Mouse (Mus musculus) natural killer cell, adult 2 months (primary cell): ENCODE data around the gene Ubox5.
A peak's percentile ranks its signal among the peaks of the same experiment; 100 is the strongest.
"Not testable (repeated sequence)": the region's sequence is repeated elsewhere in the genome, so short reads cannot be mapped to it uniquely, and the experiment has no call there.

Source experiments
- DNase-seq, 2 experiments: peaks; one replicate each; pipeline ENCODE4 v3.0.0; 2022; ENCODE audit warnings: low spot score in 2 of 2

Gene Ubox5

DNA sequence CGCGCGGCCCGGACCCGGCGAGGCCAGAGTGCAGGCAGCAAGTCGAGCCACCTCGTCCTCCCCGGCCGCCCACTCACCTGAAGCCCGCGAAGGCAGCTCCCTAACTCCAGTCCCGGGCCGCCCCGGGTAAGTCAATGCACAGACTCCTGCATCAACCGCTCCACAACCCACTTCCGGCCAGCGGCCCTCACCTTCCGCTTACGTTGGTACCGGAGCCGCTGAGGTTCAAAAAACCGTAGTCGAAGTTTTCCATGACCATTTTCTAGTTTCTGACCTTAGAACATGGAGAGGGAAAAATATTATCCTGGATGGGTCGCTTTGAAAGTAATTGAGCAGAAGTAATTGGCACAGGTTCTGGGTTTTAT is at the start of gene Ubox5, which contains the start of gene Fastkd5:
Ubox5 (minus strand) TSS at position 200 of the 365 bp plus-strand sequence.
Fastkd5 (minus strand) TSS at position 189 of the 365 bp plus-strand sequence.
- DNase-seq = peak; percentile 81 to 82

GRCm38 (mm10) chr2:130679154-130679553 is 49.3 kb upstream of the Ubox5 start:
- no peak for DNase-seq

DNA sequence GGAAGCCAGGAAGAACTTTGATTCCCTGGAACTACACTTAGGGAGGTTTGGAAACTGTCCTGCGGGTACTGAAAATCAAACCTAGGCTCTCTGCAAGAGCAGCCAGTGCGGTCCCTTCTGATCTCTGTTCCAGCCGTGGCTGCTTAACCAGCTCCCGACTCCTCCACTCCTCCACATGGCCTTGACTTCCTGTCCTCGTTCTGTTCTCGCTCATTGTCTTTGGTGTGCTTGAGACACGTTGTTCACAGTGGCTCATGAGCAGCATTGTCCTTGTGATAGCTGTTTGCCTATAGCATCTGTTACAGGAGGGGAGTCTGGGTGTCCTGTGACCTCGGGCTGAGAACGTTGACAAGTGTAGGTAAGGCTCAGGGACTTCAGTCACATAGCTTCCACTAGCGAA is 47.4 kb upstream of the Ubox5 start:
- no peak for DNase-seq

GRCm38 (mm10) chr2:130667559-130667958 is 37.7 kb upstream of the Ubox5 start, which contains the start of gene Itpa:
Gene Itpa, plus strand, starts transcription at chr2:130667610.
- peak; percentile 75 to 84 for DNase-seq

GRCm38 (mm10) chr2:130664102-130664701 is 34.4 kb upstream of the Ubox5 start, which contains the start of gene Ddrgk1:
Gene Ddrgk1, minus strand, starts transcription at chr2:130664659.
- peak; percentile 87 to 88 for DNase-seq

DNA sequence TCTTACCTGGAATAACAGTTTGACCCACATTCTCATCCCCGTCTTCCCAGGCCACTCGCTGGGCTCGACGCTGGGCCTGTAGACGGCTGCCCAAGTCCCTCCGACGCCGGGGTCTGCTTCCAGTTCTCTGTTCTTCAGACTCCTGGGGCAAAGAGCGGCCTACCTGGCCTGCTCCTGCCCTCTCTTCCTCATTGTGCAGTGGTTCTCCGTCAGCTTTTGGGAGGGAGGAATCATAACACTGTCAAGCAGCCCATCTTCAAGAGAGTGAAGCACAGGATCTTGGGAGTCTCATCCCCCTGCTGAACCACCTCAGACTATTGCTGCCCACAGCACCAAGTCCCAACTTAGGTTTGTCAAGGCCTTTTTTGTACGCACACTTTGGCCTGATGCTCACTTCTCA is 33.5 kb upstream of the Ubox5 start:
- no peak for DNase-seq

DNA sequence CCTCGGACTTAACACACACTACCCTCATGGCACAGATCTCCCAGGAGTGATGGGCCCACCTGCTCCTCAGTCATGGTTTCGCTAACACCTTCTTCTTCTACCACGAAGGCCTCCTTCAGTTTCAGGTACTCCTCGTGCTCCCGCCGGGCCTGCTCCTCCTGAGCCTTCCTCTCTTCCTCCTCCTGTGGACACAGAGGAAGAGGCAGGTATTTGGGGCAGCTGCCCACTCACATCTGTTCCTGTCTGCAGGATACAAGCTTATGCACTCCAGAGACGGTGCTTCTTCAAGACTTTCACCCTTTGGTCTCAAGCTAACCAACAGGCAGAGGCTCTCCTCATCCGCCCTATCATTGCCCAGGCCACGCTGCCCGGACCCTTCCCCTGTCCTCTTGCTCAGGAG is 28.7 kb upstream of the Ubox5 start:
- no peak for DNase-seq

GRCm38 (mm10) chr2:130657541-130657940 is 27.7 kb upstream of the Ubox5 start:
- DNase-seq = no peak

DNA sequence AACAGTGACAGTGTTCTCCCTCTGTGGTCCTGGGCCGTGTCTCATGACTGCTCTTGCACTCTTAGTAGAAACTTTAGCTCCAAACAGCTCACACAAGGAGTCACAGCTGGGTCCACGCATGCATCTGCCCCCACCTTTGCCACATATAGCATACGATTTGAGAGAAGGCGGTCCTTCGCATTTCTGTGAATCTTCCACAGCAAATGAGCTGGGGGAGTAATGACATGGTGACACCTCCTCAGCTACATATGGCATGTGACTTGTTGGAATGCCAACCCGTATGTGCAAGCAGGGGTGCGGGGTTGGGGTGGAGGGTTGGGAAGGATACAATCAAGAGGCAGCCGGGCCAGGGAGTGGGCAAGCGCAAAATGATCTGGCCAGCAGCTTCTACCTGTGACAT is 26.7 kb upstream of the Ubox5 start:
- DNase-seq = no peak

DNA sequence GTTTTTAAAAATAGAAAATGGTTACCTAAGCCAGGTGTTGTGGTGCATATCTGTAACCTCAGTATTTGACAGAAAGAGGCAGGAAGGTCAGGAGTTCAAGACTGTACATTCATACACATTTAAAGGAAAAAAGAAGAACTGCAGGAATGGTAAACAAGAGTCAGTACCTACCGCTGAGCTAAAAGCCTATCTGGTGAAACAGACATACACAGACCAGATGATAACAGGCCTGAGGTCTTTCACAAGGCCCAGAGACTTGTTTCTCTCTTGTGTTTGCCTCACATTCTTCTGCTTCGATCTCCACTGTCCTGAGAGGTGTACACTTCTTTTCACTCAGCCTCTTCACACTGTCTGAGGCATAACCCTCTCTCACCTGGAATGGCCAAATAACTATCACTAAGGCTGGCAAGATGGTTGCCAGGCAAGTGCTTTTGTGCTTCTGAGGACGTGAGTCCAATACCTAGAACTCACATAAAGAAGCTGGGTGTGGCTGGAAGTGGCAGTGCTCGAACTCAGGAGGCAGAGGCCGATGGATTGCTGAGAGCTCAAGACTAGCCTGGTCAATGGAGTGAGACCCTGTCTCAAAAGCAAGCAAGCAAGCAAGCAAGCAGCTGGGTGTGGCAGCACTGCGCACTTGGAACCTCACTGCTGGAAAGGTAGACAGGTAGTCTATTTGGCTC is 26.0 kb upstream of the Ubox5 start:
- DNase-seq = no peak

DNA sequence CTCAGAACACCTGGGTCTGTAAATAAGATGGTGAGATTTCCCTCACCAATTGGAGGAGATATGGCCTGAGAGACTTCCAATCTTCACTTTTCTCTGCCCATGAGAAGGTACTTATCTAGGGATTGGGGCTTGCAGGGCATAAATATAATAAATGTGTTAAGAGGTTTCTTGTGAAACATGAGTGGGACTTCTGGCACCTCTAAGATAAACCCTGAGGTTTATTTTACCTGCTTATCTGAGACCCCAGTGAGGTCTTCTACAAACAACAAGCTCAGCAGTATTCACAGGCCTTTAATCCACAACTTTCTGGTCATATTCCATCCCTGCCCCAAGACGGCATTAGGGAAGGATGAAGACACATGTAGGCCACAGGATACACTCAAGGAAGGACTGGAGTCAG is 23.9 kb upstream of the Ubox5 start:
- DNase-seq = no peak

GRCm38 (mm10) chr2:130653303-130653702 is 23.5 kb upstream of the Ubox5 start:
- no peak for DNase-seq

DNA sequence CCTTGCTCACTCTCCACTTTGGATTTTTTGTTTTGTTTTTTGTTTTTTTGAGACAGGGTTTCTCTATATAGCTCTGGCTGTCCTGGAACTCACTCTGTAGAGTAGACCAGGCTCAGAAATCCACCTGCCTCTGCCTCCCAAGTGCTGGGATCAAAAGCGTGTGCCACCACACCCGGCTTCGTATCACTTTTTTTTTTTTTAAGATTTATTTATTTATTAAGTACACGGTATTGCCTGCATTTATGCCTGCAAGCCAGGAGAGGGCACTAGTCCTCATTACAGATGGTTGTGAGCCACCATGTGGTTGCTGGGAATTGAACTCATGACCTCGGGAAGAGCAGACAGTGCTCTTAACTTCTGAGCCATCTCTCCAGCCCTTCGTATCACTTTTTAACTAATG is 19.2 kb upstream of the Ubox5 start:
- not testable (repeated sequence) for DNase-seq

DNA sequence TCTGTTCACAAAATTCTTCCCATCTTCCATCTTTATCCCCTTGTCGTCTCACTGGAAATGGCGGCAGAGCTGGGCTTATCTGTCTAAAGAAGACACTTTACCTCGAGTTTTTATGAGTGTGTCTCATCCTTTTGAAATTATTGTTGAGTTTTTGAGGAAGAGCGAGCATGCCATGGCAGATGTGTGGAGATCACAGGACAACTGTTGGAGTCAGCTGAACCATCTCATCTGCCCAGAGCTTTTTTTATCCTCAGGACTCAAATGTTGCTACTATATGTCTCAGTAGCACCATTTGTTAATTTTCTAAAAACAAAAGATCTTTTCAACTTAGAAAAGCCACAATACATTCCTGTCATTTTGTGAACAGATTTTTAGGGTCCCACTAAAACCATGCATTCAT is 15.4 kb upstream of the Ubox5 start:
- no peak for DNase-seq

DNA sequence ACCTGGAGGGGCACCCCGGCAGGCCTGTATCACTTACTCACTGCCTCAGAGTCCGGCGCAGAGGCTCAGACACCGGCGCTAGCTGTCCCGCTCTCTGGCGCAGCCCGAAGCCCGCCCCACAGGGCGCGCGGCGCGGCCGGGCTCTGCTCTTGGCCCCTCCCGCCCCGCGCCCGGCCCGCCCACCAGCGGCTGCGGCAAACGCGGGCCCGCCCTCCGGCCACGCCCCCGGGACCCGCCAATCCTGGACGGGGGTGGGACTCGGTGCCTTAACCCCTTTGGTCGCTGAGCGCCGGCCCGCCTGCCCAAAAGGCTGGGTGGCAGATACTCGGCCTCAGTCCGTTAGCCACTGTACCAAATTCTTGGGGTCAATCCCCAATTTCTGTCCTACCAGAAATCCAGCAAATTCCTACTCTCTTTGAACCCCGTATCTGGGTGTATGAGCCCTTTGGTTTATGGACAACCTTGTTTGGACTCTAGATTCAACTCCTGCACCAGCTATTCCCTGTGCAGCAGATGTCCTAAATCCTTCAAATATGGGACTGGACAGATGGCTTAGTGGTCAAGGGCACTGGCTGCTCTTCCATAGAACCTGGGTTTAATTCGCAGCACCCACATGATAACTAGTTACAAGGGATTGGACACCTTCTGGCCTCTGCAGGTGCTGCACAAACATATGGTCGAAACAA is 13.0 kb upstream of the Ubox5 start, which contains the start of gene Lzts3:
Lzts3 (minus strand) TSS at position 120 of the 686 bp plus-strand sequence.
- peak; percentile 84 to 89 for DNase-seq

GRCm38 (mm10) chr2:130642197-130642660 is 12.4 kb upstream of the Ubox5 start:
- no peak for DNase-seq

- no peak for DNase-seq
These were observed 11.7 kb upstream of the Ubox5 start for GRCm38 (mm10) chr2:130641351-130642025.

DNA sequence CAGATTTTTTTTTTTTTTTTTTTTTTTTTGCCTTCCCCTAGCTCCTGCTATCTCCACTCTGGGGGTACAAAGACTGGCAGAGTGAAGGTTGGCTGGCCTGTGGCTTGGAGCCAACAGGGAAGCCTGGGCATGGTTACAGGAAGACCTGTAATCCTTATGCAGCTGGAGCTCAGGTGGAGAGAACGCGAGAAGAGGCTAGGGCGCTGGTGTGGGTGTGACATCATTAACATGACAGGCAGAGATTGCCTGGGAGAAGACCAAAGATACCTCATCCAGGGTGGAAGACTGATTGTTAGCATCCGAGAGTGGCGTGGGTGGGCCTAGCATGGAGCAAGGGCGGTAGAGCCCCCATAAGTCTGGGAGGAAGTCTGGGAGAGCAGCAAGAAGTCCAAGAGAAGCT is 9.4 kb upstream of the Ubox5 start:
- no peak for DNase-seq

DNA sequence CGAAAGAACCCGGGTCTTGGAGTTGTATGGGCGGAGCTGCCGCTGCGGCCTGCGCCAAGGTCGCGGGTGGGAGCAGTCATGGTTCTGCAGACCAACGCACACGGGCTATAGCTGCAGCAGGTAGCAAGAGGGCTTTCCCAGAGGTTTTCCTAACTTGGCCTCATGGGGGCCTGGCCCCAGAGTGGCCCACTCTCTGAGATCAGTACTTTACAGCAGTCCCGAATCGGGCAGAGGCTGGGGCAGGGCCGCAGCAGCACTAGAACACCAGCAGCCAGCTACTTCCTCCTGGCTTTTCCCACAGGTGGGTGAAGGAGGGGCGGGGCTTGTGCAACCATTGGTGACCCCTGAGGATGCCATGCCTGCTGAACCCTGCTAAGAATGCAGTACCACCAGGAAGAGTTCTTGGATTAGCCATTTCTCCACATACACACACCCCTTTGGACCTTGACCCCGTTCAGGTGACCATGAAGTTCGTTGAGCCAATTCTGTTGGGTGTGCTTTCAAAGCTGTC is 8.3 kb upstream of the Ubox5 start:
- DNase-seq = no peak

GRCm38 (mm10) chr2:130635847-130636246 is 6.0 kb upstream of the Ubox5 start:
- no peak for DNase-seq

- peak; percentile 9 to 22 for DNase-seq
These were observed 5.0 kb upstream of the Ubox5 start for GRCm38 (mm10) chr2:130634739-130635411.
